ENCODE assay signal across 8 mouse cellular contexts in the genomic region with DNA sequence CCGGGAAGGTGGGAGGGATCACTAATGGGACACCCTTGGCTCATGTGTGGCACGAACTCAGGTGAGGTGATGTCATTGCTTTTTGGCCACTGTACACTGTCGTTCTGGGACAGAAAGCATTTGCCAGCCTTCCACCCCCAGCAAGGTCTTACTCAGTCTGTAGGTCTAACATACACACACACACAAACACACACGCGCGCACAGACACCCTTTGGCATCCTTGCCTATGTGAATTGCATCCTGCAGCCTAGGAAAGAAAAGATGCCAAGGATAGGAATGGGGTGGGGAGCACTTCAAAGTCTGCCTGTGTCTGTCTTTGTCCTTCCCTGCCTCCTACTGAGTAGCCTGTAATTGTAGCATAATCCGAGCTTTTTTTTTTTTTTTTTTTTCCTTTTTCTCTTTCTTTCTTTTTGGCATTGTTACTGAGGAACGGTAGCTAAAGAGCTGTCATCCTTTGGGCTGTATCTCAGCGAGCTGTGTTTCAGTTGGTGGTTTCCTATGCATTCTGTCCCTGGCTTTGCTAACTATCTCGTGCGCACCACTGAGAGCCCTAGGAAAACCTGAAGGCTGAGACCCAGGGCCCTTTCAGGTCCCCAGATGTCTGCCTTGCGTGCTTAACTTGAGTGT. TPM values are rescaled to one million over a fixed set of nuclear protein-coding genes. Genes with fewer than 3 reads are reported as not detected.
DNase-seq lines count a peak whose midpoint lies in the region; ATAC-seq and TF ChIP-seq lines count a peak whose summit lies in the region.

No protein-coding gene starts in this region.

- H3K9me3 ChIP-seq in heart, embryonic 12.5 days (replicated peaks): no peaks in the 10 kb centered on the region
- no peaks in the 10 kb centered on the region for H3K9me3 ChIP-seq in forebrain, embryonic 11.5 days (ENCODE audit: control insufficient read depth, low read length)
- no peaks in the 10 kb centered on the region for H3K9me3 ChIP-seq in limb, embryonic 13.5 days

- no peak for DNase-seq in heart, adult 11 months
- DNase-seq in brain, embryonic 14.5 days (ENCODE audit: low read depth): peak; percentile 75
- no peak for DNase-seq in forebrain, embryonic 11.5 days (ENCODE audit: low spot score)
- no peak for DNase-seq in adrenal gland, adult 18-20 months (ENCODE audit: low spot score in 2 of 2)
- no peak for DNase-seq in lung, adult 18-20 months

- H3K36me3 ChIP-seq in heart, embryonic 12.5 days: peaks cover 11% of the 10 kb centered on the region
- peaks cover 4% of the 10 kb centered on the region; the same call in 1 of the 2 replicates for H3K36me3 ChIP-seq in forebrain, embryonic 11.5 days (ENCODE audit: control insufficient read depth, insufficient read depth, low read length)
- H3K36me3 ChIP-seq in limb, embryonic 13.5 days: peaks cover 13% of the 10 kb centered on the region

- H3K4me2 ChIP-seq in heart, embryonic 12.5 days: peak overlapping the region; percentile 72; the same call in 1 of the 2 replicates
- H3K4me2 ChIP-seq in forebrain, embryonic 11.5 days (ENCODE audit: low read depth, low read length, severe bottlenecking): peak overlapping the region; percentile 26; the same call in 1 of the 2 replicates
- peak overlapping the region; percentile 79 for H3K4me2 ChIP-seq in limb, embryonic 13.5 days (replicated peaks)

- H3K27me3 ChIP-seq in heart, embryonic 12.5 days (replicated peaks): no peaks in the 10 kb centered on the region
- H3K27me3 ChIP-seq in forebrain, embryonic 11.5 days (ENCODE audit: control insufficient read depth, insufficient read depth, low read length): no peaks in the 10 kb centered on the region
- no peaks in the 10 kb centered on the region for H3K27me3 ChIP-seq in limb, embryonic 13.5 days

- H3K27ac ChIP-seq in heart, embryonic 12.5 days (ENCODE audit: poor library complexity, severe bottlenecking): peak overlapping the region; percentile 29; the same call in 1 of the 2 replicates
- H3K27ac ChIP-seq in forebrain, embryonic 11.5 days (ENCODE audit: low read depth, low read length): peak overlapping the region; percentile 62
- H3K27ac ChIP-seq in limb, embryonic 13.5 days: peak overlapping the region; percentile 69

- no peak for TF ChIP-seq CTCF in brain, embryonic 14.5 days (IDR thresholded peaks at IDR 0.05; ENCODE audit: borderline replicate concordance, extremely low read depth, insufficient read depth, insufficient read length)

- TF ChIP-seq POLR2A in brain, embryonic 14.5 days (IDR thresholded peaks at IDR 0.05; ENCODE audit: borderline replicate concordance, extremely low read depth, insufficient read depth, insufficient read length, poor library complexity, severe bottlenecking): no peak

- no peak for ATAC-seq in heart, embryonic 12.5 days (ENCODE audit: insufficient number of reproducible peaks, low FRiP score)
- no peak for ATAC-seq in forebrain, embryonic 11.5 days (replicated peaks; ENCODE audit: low FRiP score)
- ATAC-seq in limb, embryonic 13.5 days (ENCODE audit: low FRiP score, low read depth): no peak
- no peak for ATAC-seq in granulocyte monocyte progenitor cell, adult 5-6 weeks (replicated peaks; ENCODE audit: poor library complexity, severe bottlenecking)

- H3K4me1 ChIP-seq in heart, embryonic 12.5 days (replicated peaks): peaks cover 82% of the 10 kb centered on the region
- H3K4me1 ChIP-seq in forebrain, embryonic 11.5 days (replicated peaks; ENCODE audit: control insufficient read depth, insufficient read depth, low read length): peaks cover 35% of the 10 kb centered on the region
- peaks cover 73% of the 10 kb centered on the region for H3K4me1 ChIP-seq in limb, embryonic 13.5 days

- 60% methylated on average over 12 of the region's 12 CpGs for WGBS in heart, embryonic 12.5 days
- 30% methylated on average over 12 of the region's 12 CpGs for WGBS in forebrain, embryonic 11.5 days
- whole genome bisulfite sequencing in limb, embryonic 13.5 days: 45% methylated on average over 12 of the region's 12 CpGs

- H3K9ac ChIP-seq in heart, embryonic 12.5 days: peak overlapping the region; percentile 45; the same call in 1 of the 2 replicates
- H3K9ac ChIP-seq in forebrain, embryonic 11.5 days (ENCODE audit: low read length): peak overlapping the region; percentile 20
- H3K9ac ChIP-seq in limb, embryonic 13.5 days: no peak overlapping the region

- no peak overlapping the region for H3K4me3 ChIP-seq in heart, embryonic 12.5 days
- H3K4me3 ChIP-seq in forebrain, embryonic 11.5 days (ENCODE audit: low read depth, low read length): no peak overlapping the region
- H3K4me3 ChIP-seq in limb, embryonic 13.5 days: no peak overlapping the region

RNA-seq across cellular contexts. Expression of a gene that starts 4.8 kb away (rescaled TPM):
- polyA plus RNA-seq in heart, embryonic 12.5 days (2016; fragmentation: Nextera tagmentation; extraction: Ambion mirVana): 261 TPM in 2 replicates
- polyA plus RNA-seq in brain, embryonic 14.5 days (2012; rRNA removed): 160 and 168 TPM in 2 replicates
- 65.3 and 74.7 TPM in 2 replicates for polyA plus RNA-seq in forebrain, embryonic 11.5 days (2014; fragmentation: Nextera tagmentation; extraction: Ambion mirVana)
- 289 and 290 TPM in 2 replicates for polyA plus RNA-seq in limb, embryonic 13.5 days (2015; fragmentation: Nextera tagmentation; extraction: Ambion mirVana)
- 58.1 and 68.6 TPM in 2 replicates for total RNA-seq in granulocyte monocyte progenitor cell, adult 5-6 weeks (2014; fragmentation: Nextera tagmentation)
- total RNA-seq in granulocyte monocyte progenitor cell, adult 5-6 weeks (2017): 89.1 and 106 TPM in 2 replicates
- total RNA-seq in adrenal gland, adult 18-20 months (2021): 100 to 1,000 TPM; 480 to 761 TPM

RNA-seq across cellular contexts. Expression of a gene that starts 29.4 kb away (rescaled TPM):
- polyA plus RNA-seq in heart, embryonic 12.5 days (2016; fragmentation: Nextera tagmentation; extraction: Ambion mirVana): 0.08 TPM in 1 of 2 replicates, not detected in the other
- polyA plus RNA-seq in brain, embryonic 14.5 days (2012; rRNA removed): 6.9 and 7.5 TPM in 2 replicates
- polyA plus RNA-seq in forebrain, embryonic 11.5 days (2014; fragmentation: Nextera tagmentation; extraction: Ambion mirVana): 0.60 and 1.1 TPM in 2 replicates
- 0.56 and 0.77 TPM in 2 replicates for polyA plus RNA-seq in limb, embryonic 13.5 days (2015; fragmentation: Nextera tagmentation; extraction: Ambion mirVana)
- total RNA-seq in granulocyte monocyte progenitor cell, adult 5-6 weeks (2014; fragmentation: Nextera tagmentation): not detected in 2 replicates
- not detected in 2 replicates for total RNA-seq in granulocyte monocyte progenitor cell, adult 5-6 weeks (2017)
- total RNA-seq in adrenal gland, adult 18-20 months (2021): not detected

Comparison
In these comparisons a context has a peak if more than half of its experiments do, and no peak if none do; other contexts are left out.
1. H3K4me2 ChIP-seq: peak in every context shown above with its lines; median percentile 79 in limb, embryonic 13.5 days; 72 in heart, embryonic 12.5 days; 26 in forebrain, embryonic 11.5 days.